Mouse (Mus musculus): ENCODE measurements around the gene Etfdh. TPM values are rescaled to one million over a fixed set of nuclear protein-coding genes. Genes with fewer than 3 reads are reported as not detected.

Etfdh gene
- 514 and 673 TPM in 2 replicates for polyA plus RNA-seq (2012; ENCODE audit: insufficient read depth, insufficient read length, missing spikeins)

DNA sequence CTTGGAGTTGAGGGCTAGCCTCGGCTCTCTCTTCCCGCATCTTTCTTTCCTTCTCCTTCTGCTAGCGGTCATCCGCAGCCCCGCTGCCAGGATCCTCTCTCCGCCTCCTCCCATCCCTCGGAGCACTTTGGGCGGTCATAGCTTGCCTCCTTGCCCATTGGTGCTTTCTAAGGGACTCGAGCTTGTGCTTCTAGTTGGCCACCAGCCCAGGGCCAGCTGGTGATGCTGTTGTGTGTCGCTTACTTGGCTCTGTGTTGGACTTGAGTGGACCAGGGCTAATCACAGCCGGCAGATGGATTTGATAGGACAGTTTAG is at the start of gene Etfdh:
TSS of gene Etfdh (minus strand) at position 85 of the 315 bp plus-strand sequence.
- Histone ChIP-seq H3K27ac (replicated peaks; ENCODE audit: low read depth, low read length) (peak within 1 kb of the TSS; percentile 97), H3K4me3 (ENCODE audit: insufficient read depth, low read depth, low read length) (peak within 1 kb of the TSS; percentile 72), H3K4me1 (ENCODE audit: control insufficient read depth, insufficient read depth, insufficient read length, low read length) (no peaks in the 10 kb centered on the region)

DNA sequence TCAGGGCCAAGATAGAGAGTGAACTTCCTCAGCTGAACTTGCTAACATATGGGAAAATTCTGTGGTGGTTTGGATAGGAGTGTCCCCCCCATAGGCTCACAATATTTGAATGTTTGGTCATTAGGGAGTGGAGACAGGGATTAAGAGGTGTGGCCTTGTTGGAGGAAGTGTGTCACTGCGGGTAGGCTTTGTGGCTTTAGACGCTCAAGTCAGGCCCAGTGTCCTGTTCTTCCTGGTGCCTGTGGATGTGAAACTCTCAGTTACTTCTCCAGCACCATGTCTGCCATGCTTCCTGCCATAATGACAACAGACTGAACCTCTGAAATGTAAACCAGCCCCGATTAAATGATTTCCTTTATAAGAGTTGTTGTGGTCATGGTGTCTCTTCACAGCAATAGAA is 47.1 kb upstream of the Etfdh start:
- H3K4me3 ChIP-seq (ENCODE audit: insufficient read depth, low read depth, low read length) = no peak overlapping the region
- H3K4me1 ChIP-seq (ENCODE audit: control insufficient read depth, insufficient read depth, insufficient read length, low read length) = no peaks in the 10 kb centered on the region
- no peak overlapping the region for H3K27ac ChIP-seq (replicated peaks; ENCODE audit: low read depth, low read length)

DNA sequence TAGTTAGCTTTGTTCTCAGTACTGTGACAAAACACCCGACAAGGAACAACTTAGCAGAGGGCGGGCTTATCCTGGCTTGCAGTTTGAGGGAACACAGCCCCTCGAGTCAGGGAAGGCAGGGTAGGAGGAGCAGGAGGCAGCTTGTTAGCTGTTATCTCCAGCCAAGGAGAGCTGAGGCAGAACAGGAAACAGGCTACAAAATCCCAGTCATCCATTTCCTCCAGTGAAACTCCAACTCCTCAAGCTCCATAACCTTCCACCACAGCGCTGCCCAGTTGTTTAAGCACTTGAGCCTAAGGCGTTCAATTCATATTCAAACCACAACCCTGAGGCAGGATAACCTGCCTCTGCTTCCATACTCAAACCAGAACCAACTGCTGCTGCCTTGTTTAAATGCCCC is 45.3 kb upstream of the Etfdh start:
- no peaks in the 10 kb centered on the region for H3K4me1 ChIP-seq (ENCODE audit: control insufficient read depth, insufficient read depth, insufficient read length, low read length)
- H3K27ac ChIP-seq (replicated peaks; ENCODE audit: low read depth, low read length) = no peak overlapping the region
- no peak overlapping the region for H3K4me3 ChIP-seq (ENCODE audit: insufficient read depth, low read depth, low read length)

DNA sequence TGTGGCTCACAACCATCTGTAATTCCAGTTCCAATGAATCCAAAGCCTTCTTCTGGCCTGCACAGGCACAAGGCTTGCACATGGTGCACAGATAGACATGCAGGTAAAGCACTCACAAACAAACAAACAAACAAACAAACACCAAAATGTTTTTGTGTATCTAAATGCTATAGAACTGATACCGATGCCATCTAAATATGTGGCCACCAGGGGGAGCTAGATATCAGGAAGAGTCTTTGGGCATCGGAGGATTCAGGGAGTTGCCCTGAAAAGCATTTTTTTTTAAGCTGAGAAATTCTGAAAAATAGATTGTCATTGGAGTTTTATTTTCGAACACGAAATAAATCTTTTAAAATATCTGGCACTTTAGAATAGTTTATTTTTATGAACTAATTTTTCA is 43.8 kb upstream of the Etfdh start:
- Histone ChIP-seq H3K4me1 (ENCODE audit: control insufficient read depth, insufficient read depth, insufficient read length, low read length) (no peaks in the 10 kb centered on the region), H3K4me3 (ENCODE audit: insufficient read depth, low read depth, low read length) (no peak overlapping the region), H3K27ac (replicated peaks; ENCODE audit: low read depth, low read length) (no peak overlapping the region)

DNA sequence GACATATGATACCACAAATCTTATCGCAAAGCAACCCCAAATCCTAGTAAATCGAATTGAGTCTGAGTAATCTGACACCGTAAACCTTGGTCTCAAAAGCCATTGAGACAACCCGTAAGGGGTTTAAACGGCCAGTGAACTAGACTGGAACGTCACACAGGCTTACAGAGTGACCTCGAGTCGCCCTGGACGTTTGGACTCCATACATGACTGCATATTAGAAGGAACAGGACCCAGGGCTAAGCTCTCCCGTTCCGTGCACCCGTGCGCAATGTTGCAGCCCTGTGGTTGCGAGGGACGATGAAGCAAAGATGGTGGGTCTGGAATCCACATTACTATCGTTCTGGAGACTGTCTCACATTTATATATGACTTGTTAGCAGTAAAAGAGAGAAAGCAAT is 42.9 kb upstream of the Etfdh start:
- no peaks in the 10 kb centered on the region for H3K4me1 ChIP-seq (ENCODE audit: control insufficient read depth, insufficient read depth, insufficient read length, low read length)
- H3K4me3 ChIP-seq (ENCODE audit: insufficient read depth, low read depth, low read length) = no peak overlapping the region
- H3K27ac ChIP-seq (replicated peaks; ENCODE audit: low read depth, low read length) = no peak overlapping the region

DNA sequence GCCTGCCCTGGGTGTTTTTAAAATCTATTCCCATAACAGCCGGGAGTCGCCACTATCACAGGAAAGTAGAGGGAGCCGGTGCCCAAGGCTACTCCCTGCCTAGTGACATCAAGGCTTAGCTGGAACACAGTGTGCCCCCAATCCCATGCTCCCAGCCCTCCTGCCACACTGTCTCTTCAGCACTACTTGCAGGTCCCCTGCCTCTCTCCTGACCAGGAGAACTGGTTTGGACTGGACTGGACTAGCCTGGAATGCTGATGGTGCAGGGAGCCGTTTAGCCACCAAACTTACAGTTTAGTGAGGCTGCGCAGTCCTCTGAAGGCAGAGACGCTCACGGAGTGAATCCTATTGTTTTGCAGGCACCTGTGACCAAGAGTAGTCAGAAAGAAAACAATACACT is 41.3 kb upstream of the Etfdh start:
- Histone ChIP-seq H3K4me3 (ENCODE audit: insufficient read depth, low read depth, low read length) (no peak overlapping the region), H3K27ac (replicated peaks; ENCODE audit: low read depth, low read length) (no peak overlapping the region), H3K4me1 (ENCODE audit: control insufficient read depth, insufficient read depth, insufficient read length, low read length) (no peaks in the 10 kb centered on the region)

DNA sequence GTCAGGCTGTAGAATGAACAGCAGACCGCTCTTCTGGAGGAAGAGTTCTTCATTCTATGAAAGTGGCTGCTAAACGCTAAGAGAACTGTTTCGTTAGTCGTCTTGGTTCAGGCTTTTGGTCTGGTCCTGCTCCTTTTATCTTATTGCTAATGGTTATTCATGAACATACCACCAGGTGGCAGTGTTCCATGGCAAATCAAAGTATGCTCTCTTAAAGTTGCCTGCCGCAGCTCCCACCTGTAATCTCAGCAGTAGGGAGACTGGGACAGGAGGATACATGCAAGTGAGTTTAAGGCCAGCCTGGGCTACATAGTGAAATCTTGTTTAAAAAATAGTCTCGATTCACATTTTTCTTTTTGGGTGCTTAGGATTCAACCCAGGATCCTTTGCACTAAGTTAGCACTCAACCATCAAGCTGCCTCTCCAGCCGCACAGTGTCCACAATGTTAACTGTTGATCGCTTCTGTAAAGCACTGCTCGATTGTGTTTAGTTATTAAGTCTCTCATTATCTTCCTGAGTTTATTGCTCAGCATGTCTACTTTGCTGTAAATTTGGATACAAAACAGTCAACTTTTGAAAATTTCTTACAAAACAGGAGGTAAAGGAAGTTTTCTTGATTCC is 35.6 kb upstream of the Etfdh start:
- no peaks in the 10 kb centered on the region for H3K4me1 ChIP-seq (ENCODE audit: control insufficient read depth, insufficient read depth, insufficient read length, low read length)
- H3K27ac ChIP-seq (replicated peaks; ENCODE audit: low read depth, low read length) = no peak overlapping the region
- no peak overlapping the region for H3K4me3 ChIP-seq (ENCODE audit: insufficient read depth, low read depth, low read length)

DNA sequence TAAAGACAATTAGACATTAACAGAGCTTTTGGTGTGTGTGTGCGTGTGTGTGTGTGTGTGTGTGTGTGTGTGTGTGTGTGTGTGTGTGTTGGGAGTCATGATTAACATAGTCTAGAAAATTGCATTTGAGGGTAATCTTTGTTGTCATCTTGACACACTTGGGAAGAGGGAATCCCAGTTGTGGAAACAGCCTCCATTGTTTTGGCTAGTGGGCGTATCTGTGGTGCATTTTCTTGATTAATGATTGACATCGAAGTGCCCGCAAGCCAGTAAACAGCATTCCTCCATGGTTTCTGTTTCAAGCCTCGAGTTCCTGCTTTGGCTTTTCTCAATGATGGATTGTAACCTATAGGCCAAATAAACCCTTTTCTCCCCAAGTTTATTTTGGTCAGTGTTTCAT is 27.4 kb upstream of the Etfdh start:
- Histone ChIP-seq H3K4me3 (ENCODE audit: insufficient read depth, low read depth, low read length) (no peak overlapping the region), H3K4me1 (ENCODE audit: control insufficient read depth, insufficient read depth, insufficient read length, low read length) (no peaks in the 10 kb centered on the region), H3K27ac (replicated peaks; ENCODE audit: low read depth, low read length) (no peak overlapping the region)

DNA sequence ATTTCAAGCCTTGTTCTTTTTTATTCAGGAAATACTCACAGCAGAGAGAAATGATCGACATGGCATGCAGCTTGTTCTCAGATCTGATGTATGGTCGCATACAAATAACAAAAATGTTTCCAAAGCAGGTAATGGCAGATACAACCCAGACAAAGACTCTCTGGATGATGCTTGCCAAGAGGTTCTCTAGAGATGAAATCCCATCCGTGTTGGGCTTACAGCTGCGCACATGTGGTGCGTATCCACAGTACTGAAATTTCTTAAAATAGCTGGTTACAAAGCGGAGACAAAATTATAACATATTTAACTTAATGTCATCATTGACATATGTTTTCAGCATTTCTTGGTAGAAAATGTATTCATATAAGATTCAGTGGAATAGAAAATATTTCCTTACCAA is 22.8 kb upstream of the Etfdh start:
- Histone ChIP-seq H3K4me3 (ENCODE audit: insufficient read depth, low read depth, low read length) (no peak overlapping the region), H3K4me1 (ENCODE audit: control insufficient read depth, insufficient read depth, insufficient read length, low read length) (no peaks in the 10 kb centered on the region), H3K27ac (replicated peaks; ENCODE audit: low read depth, low read length) (no peak overlapping the region)

DNA sequence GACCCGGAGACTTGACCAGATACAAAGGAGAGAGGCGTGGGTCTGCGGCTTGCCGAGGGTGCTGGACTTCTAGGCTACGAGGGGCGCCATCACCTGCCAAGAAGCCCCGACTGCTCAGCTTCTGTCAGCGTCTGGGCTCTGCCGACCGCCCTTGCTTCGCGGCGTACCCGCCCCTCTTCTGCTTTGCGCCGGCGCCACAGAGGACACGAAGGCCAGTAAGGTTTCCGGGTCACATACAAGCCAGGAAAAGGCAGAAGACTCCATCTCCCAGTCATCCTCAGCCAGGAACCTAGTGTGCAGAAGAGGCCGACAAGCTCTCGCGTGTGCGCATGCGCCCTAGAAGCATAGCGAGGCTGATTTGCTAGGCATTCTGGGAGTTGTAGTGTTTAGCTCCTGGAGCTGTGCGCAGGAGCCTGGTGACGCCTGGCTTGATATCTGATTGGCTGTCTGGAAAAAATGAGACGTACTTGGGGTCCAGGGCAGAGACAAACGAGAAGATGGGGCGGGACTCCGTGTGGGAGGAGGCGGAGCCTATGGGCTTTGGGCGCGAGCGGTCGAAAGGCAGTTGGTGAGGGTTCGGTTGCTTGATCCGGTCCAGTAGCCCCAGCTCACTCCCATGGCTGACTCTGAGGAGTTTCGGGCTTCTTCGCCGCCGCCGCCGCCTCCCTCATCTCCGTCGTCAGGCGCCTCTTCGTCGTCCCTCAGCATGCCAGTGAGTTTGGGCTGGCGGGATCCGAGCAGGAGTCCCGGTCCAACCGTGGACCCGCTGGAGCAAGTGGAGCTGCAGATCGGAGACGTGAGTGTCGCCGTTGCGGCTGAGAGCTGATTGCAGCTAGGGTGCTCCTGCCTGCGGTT is 512 bp downstream of the Etfdh start, which contains the start of gene 4930579G24Rik:
TSS of gene 4930579G24Rik (plus strand) at position 519 of the 855 bp plus-strand sequence.
- H3K4me3 ChIP-seq (ENCODE audit: insufficient read depth, low read depth, low read length) = peak within 1 kb of the TSS; percentile 72
- no peaks in the 10 kb centered on the region for H3K4me1 ChIP-seq (ENCODE audit: control insufficient read depth, insufficient read depth, insufficient read length, low read length)
- H3K27ac ChIP-seq (replicated peaks; ENCODE audit: low read depth, low read length) = peak within 1 kb of the TSS; percentile 97

DNA sequence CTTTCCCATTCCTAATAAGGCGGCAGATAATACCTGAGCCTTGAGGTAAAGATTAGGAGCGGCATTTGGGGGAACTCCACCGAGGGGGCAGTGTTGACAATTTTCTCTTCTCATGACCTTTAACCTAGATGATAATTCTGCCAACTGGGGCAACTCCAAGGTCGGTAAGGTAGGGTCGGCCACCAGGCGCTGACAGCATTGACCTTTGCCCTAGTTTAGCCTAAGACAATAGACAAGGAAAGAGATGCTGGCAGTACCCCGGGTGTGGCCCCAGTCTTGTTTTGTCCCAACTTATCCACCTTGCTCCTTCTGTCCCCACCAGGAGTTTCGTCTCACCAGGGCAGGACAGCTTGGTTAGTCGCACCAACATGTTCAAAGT is 1.1 kb downstream of the Etfdh start:
- Histone ChIP-seq H3K4me3 (ENCODE audit: insufficient read depth, low read depth, low read length) (peak overlapping the region; percentile 72), H3K27ac (replicated peaks; ENCODE audit: low read depth, low read length) (peak overlapping the region; percentile 97), H3K4me1 (ENCODE audit: control insufficient read depth, insufficient read depth, insufficient read length, low read length) (no peaks in the 10 kb centered on the region)

DNA sequence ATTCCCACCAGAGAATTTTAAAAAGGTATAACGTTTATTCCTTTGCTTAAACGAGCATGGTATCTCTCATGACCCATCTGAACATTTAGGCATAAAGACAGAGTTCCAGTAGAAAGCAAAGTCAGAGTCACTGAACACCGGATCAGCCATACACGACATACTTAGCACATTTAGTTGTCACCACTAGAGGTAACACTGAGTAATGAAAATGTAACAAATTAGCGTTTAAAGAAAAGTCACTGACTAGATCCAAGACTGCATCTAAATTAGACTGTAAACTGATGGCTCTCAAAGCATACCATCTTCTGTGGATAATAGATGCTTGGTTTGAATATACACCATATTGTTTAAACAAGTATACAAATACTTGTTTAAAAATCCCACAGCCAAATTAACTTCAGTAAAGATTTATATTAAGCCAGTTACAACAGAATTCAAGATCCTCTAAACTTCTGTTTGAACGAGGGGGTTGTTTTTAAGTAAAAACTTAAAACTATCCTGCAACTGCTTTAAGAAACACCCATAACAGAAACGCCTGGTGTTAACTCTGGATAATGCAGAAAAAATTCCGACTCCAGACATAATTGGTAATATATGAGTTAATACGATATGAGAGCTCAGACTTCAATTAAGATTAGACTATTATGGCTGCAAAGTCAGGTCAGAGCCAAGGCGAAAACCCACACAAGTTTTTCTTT is 1.7 kb downstream of the Etfdh start:
- Histone ChIP-seq H3K4me3 (ENCODE audit: insufficient read depth, low read depth, low read length) (peak overlapping the region; percentile 72), H3K27ac (replicated peaks; ENCODE audit: low read depth, low read length) (peak overlapping the region; percentile 97), H3K4me1 (ENCODE audit: control insufficient read depth, insufficient read depth, insufficient read length, low read length) (no peaks in the 10 kb centered on the region)

DNA sequence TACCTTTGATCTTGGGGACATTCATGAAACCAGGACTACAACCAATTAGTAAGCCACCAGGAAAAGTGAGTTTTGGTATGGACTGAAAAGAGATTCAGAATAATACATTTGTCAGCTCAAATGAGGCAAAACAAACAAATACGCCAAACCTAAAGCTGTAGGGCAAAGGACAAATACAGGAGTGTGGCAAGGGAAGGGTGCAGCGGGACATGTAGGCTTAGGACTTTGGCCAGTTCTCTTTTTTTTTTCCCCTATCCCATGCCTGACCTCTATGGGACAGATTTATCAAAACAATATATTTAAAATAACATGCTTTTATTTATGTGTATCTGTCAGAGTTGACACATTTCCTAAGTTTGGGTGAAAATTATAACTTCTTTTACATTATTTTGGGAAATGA is 19.4 kb downstream of the Etfdh start:
- H3K4me1 ChIP-seq (ENCODE audit: control insufficient read depth, insufficient read depth, insufficient read length, low read length) = no peaks in the 10 kb centered on the region
- H3K4me3 ChIP-seq (ENCODE audit: insufficient read depth, low read depth, low read length) = no peak overlapping the region
- H3K27ac ChIP-seq (replicated peaks; ENCODE audit: low read depth, low read length) = no peak overlapping the region

DNA sequence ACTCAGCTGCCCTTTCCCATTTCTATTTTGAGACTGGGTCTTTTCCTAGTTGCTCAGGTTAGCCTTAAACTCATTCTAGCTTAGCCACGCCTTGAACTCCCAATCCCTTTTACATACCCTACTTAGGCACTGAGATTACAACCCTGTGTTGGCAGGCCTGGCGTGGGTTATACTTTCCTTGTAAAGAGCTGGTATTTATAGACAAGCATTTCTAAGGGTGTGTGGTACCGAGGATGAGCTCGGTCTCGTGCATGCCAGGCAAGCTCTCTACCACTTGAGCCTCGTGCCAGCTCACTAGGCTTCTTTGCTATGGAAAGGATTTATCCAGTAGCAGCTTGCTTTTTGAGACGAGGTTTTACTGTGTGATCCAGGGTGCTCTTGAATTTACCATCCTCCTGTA is 33.8 kb downstream of the Etfdh start:
- H3K4me3 ChIP-seq (ENCODE audit: insufficient read depth, low read depth, low read length) = no peak overlapping the region
- H3K27ac ChIP-seq (replicated peaks; ENCODE audit: low read depth, low read length) = no peak overlapping the region

DNA sequence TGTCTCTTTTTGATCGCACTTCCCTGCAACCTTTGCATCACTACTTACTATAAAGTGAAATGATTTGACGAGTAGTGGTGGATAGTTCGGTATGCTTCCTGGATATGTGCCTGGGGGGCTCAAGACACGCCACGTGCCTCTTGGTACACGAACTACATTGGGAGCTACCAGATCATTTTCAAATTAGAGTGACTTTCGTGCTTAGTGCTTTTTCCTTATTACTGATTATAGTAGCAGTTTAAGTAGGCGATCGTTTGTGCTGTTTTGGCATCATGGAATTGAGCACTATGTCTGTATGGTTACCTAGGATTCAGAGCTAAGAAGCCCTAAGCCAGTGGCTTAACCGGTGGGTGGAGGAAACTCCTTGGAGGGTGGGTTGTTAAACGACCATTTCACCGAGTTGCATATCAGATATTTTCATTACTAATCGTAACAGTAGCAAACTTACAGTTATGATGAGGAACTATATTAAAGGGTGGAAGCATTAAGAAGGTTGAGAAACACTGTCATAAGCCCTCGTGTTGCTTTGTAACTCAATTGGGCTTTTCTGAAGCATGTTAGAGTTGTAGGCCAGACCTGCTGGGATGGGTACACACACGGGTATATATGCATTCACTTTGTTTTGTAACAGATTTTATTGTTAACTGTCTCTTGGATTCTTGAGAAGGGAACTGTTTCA is 37.4 kb downstream of the Etfdh start:
- Histone ChIP-seq H3K27ac (replicated peaks; ENCODE audit: low read depth, low read length) (peak overlapping the region; percentile 67), H3K4me3 (ENCODE audit: insufficient read depth, low read depth, low read length) (peak overlapping the region; percentile 78), H3K4me1 (ENCODE audit: control insufficient read depth, insufficient read depth, insufficient read length, low read length) (no peaks in the 10 kb centered on the region)

More for the DNA sequence above, 33.8 kb downstream of the Etfdh start:
- H3K4me1 ChIP-seq (ENCODE audit: control insufficient read depth, insufficient read depth, insufficient read length, low read length) = no peaks in the 10 kb centered on the region
